Mouse (Mus musculus) megakaryocyte, embryonic 14.5 days (primary cell): Measurements from ENCODE around the gene Polr2a.

Experiments used
- FLI1 ChIP-seq: IDR thresholded peaks from 2 replicates; pipeline ENCODE4 v1.6.1; 2012; ENCODE audit warnings: low read length, inconsistent platforms, mixed read lengths
- GATA1 ChIP-seq: IDR thresholded peaks from 3 replicates; pipeline ENCODE4 v1.6.1; 2012; ENCODE audit warnings: mixed read lengths, low read length, inconsistent platforms, borderline replicate concordance

GRCm38 (mm10) chr11:69707480-69707847 lies 51.0 kb downstream of the Polr2a start:
- TF ChIP-seq GATA1 (no peak), FLI1 (no peak)
